Mouse (Mus musculus): ENCODE data around the gene 1700019N19Rik. TPM values are rescaled to one million over a fixed set of nuclear protein-coding genes. Genes with fewer than 3 reads are reported as not detected.
A peak's percentile ranks its signal among the peaks of the same experiment; 100 is the strongest.

The 1700019N19Rik gene
- total RNA-seq (2014; rRNA removed) (not detected in 2 replicates), polyA plus RNA-seq (2015; fragmentation: Nextera tagmentation; extraction: Ambion mirVana) (not detected in 2 replicates)

DNA sequence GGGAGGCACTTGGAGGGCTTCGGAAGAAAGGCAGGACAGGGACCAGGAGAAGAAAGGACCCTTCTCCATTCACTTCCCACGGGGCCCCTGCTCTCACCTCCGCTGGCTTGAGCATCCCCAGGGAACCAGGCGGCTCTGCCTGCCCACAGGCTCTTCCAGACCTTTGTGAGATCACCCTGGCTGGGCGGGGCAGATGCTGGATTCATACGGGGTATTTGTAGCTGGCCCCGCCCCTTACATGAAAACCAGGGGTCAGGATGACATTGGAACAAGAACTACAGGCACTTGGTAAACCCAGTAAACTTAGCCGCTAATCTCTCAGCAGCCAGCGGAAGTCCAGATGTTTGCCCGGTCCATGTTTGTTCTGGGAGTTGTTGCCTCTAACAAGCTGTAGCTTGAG lies at the start of gene 1700019N19Rik:
Gene 1700019N19Rik (minus strand): TSS at position 178 of the 400 bp plus-strand sequence.
- DNase-seq, result no peak
- Histone ChIP-seq H3K27me3 (ENCODE audit: insufficient read depth, low read length) (no peaks in the 10 kb centered on the region), H3K4me3 (ENCODE audit: low read depth, low read length) (no peak within 1 kb of the TSS), H3K9ac (no peak within 1 kb of the TSS), H3K4me1 (ENCODE audit: insufficient read depth) (0 out of 2 replicates have a peak, but pooled peaks cover 1% of the 10 kb centered on the region), H3K27ac (ENCODE audit: low read depth, low read length) (no peak within 1 kb of the TSS), H3K36me3 (ENCODE audit: insufficient read depth) (peaks cover 8% of the 10 kb centered on the region), H3K9me3 (ENCODE audit: low read length) (no peaks in the 10 kb centered on the region), H3K4me2 (ENCODE audit: low read depth) (no peak within 1 kb of the TSS)
- no peak for TF ChIP-seq CTCF (IDR thresholded peaks at IDR 0.05; ENCODE audit: low read depth)
- ATAC-seq, result no peak
- 46% methylated on average over 10 of the region's 10 CpGs for whole genome bisulfite sequencing

DNA sequence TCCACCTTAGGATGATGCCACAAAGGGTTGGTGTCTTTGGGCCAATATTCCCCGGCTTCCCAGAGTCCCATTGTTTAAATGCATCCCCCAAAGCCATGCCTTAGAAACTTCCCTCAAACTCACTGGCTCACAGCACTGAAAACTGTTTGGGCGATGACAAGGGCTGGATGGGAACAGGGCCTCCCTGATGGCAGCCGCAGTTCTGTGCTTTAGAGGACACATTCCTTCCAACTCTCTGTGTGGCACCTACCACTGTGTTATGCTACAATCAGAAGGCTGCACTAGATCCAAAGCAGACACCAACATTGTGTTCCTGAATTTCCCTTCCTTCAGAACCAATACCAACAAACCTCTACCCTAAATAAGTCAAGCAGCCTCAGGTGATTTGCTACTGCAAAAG lies 49.3 kb upstream of the 1700019N19Rik start:
- H3K27me3 ChIP-seq (ENCODE audit: insufficient read depth, low read length), result no peaks in the 10 kb centered on the region
- peak; percentile 24; the same call in 1 of the 2 replicates for ATAC-seq
- TF ChIP-seq CTCF (IDR thresholded peaks at IDR 0.05; ENCODE audit: low read depth), result no peak
- H3K4me2 ChIP-seq (ENCODE audit: low read depth), result no peak overlapping the region
- peaks cover 15% of the 10 kb centered on the region; the same call in 1 of the 2 replicates for H3K4me1 ChIP-seq (ENCODE audit: insufficient read depth)
- no peak overlapping the region for H3K9ac ChIP-seq
- peaks cover 3% of the 10 kb centered on the region for H3K36me3 ChIP-seq (ENCODE audit: insufficient read depth)
- H3K9me3 ChIP-seq (ENCODE audit: low read length), result no peaks in the 10 kb centered on the region
- DNase-seq, result no peak
- H3K27ac ChIP-seq (ENCODE audit: low read depth, low read length), result no peak overlapping the region
- H3K4me3 ChIP-seq (ENCODE audit: low read depth, low read length), result no peak overlapping the region
- WGBS, result 61% methylated on average over 3 of the region's 3 CpGs

DNA sequence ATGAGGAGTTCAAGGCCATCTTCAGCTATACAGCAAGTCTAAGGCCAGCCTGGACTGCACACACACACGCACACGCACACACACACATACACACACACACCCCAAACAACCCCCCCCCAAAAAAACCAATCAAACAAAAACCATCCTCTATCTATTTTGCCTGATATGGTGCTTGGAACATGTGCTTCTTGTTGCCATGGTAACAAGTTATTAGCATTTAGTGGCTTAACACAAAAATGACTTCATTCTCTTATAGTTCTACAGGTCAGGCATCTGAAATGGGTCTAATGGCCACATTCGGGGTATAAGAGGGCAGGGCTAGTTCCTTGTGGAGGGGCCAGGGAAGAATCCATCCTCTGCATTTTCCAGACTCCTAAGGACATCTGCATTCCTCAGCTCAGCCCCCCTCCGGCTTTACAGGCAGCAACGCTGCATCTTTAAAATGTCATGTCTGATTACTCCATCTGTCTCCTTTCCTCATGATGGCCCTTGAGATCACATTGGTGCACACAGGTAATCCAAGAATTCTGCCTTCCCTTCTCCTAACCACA lies 46.5 kb upstream of the 1700019N19Rik start:
- Histone ChIP-seq H3K36me3 (ENCODE audit: insufficient read depth) (peaks cover 3% of the 10 kb centered on the region), H3K4me2 (ENCODE audit: low read depth) (no peak overlapping the region), H3K27me3 (ENCODE audit: insufficient read depth, low read length) (no peaks in the 10 kb centered on the region), H3K9me3 (ENCODE audit: low read length) (no peaks in the 10 kb centered on the region), H3K27ac (ENCODE audit: low read depth, low read length) (peak overlapping the region; percentile 58), H3K4me3 (ENCODE audit: low read depth, low read length) (no peak overlapping the region), H3K4me1 (ENCODE audit: insufficient read depth) (peaks cover 15% of the 10 kb centered on the region; the same call in 1 of the 2 replicates), H3K9ac (no peak overlapping the region)
- DNase-seq (peak; percentile 62), ATAC-seq (peak; percentile 32; the same call in 1 of the 2 replicates)
- WGBS, result 65% methylated on average over 5 of the region's 5 CpGs
- no peak for TF ChIP-seq CTCF (IDR thresholded peaks at IDR 0.05; ENCODE audit: low read depth)

DNA sequence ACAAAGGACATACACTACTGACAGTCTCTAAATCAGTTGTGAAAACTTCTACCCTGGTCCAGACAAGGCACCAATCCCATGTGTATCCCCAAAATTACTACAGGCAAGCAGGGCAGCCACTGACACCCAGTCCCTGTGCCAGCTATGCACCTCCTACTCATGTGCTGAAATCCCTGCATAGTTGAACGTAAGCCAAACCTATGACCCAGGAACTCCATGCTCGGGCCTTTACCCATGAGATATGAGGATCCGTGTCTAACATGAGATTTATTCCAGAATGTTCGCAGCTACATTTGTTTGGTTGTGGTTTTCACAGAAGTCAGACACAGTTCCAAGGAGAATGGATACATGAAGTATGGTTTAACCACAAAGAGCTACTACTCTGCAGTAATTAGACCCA lies 45.5 kb upstream of the 1700019N19Rik start:
- 82% methylated on average over 4 of the region's 4 CpGs for WGBS
- no peak overlapping the region for H3K27ac ChIP-seq (ENCODE audit: low read depth, low read length)
- H3K4me2 ChIP-seq (ENCODE audit: low read depth), result no peak overlapping the region
- no peak for TF ChIP-seq CTCF (IDR thresholded peaks at IDR 0.05; ENCODE audit: low read depth)
- ATAC-seq, result no peak
- H3K27me3 ChIP-seq (ENCODE audit: insufficient read depth, low read length), result no peaks in the 10 kb centered on the region
- H3K9ac ChIP-seq, result no peak overlapping the region
- DNase-seq, result no peak
- H3K36me3 ChIP-seq (ENCODE audit: insufficient read depth), result no peaks in the 10 kb centered on the region
- no peak overlapping the region for H3K4me3 ChIP-seq (ENCODE audit: low read depth, low read length)
- H3K9me3 ChIP-seq (ENCODE audit: low read length), result no peaks in the 10 kb centered on the region
- peaks cover 15% of the 10 kb centered on the region; the same call in 1 of the 2 replicates for H3K4me1 ChIP-seq (ENCODE audit: insufficient read depth)

DNA sequence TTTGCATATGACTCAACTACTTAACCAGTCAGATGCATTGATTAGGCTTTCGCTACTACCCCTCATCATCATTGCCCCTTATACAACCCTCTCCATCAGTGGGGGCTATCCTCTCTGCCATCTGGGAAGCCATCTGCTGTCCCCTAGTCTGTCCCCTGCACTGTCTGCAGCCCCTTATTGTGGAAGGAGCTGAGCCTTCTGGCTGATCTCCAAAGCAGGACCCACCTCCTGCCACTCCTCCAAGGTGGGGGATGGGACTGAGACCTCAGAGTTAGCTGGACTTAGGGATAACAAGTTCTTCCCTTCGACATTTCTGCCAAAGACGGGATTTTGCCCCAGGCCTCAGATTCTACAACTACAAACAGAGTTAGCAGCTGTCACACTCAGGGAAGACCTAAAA lies 45.1 kb upstream of the 1700019N19Rik start:
- DNase-seq, result no peak
- H3K27me3 ChIP-seq (ENCODE audit: insufficient read depth, low read length), result no peaks in the 10 kb centered on the region
- H3K4me2 ChIP-seq (ENCODE audit: low read depth), result no peak overlapping the region
- 52% methylated on average over 3 of the region's 3 CpGs for WGBS
- no peak overlapping the region for H3K27ac ChIP-seq (ENCODE audit: low read depth, low read length)
- no peak for TF ChIP-seq CTCF (IDR thresholded peaks at IDR 0.05; ENCODE audit: low read depth)
- no peaks in the 10 kb centered on the region for H3K36me3 ChIP-seq (ENCODE audit: insufficient read depth)
- no peak for ATAC-seq
- H3K9ac ChIP-seq, result no peak overlapping the region
- H3K4me3 ChIP-seq (ENCODE audit: low read depth, low read length), result no peak overlapping the region
- peaks cover 15% of the 10 kb centered on the region; the same call in 1 of the 2 replicates for H3K4me1 ChIP-seq (ENCODE audit: insufficient read depth)
- no peaks in the 10 kb centered on the region for H3K9me3 ChIP-seq (ENCODE audit: low read length)

DNA sequence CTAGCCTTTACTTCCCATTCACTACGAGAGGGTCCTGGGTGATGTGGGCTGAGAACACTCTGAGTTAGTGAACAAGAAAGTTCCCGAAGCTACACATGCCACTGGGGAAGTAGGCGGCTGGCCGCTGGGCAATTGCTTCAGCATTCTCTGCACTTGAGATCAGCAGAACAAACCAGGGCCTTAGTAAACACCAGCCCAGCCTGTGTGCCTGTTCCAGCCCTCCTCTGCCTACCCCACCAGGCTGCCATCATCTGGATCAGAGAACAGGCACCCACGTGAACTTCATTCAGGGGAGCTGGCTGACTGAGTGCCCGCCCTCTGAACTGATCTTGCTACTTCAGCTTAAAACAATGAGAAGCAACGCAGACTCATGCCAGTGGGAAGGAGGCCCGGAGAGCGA lies 44.4 kb upstream of the 1700019N19Rik start:
- no peak for DNase-seq
- TF ChIP-seq CTCF (IDR thresholded peaks at IDR 0.05; ENCODE audit: low read depth), result no peak
- Histone ChIP-seq H3K27me3 (ENCODE audit: insufficient read depth, low read length) (no peaks in the 10 kb centered on the region), H3K36me3 (ENCODE audit: insufficient read depth) (no peaks in the 10 kb centered on the region), H3K9ac (no peak overlapping the region), H3K4me1 (ENCODE audit: insufficient read depth) (peaks cover 15% of the 10 kb centered on the region; the same call in 1 of the 2 replicates), H3K27ac (ENCODE audit: low read depth, low read length) (no peak overlapping the region), H3K9me3 (ENCODE audit: low read length) (no peaks in the 10 kb centered on the region), H3K4me2 (ENCODE audit: low read depth) (no peak overlapping the region), H3K4me3 (ENCODE audit: low read depth, low read length) (no peak overlapping the region)
- no peak for ATAC-seq
- 64% methylated on average over 9 of the region's 9 CpGs for WGBS

DNA sequence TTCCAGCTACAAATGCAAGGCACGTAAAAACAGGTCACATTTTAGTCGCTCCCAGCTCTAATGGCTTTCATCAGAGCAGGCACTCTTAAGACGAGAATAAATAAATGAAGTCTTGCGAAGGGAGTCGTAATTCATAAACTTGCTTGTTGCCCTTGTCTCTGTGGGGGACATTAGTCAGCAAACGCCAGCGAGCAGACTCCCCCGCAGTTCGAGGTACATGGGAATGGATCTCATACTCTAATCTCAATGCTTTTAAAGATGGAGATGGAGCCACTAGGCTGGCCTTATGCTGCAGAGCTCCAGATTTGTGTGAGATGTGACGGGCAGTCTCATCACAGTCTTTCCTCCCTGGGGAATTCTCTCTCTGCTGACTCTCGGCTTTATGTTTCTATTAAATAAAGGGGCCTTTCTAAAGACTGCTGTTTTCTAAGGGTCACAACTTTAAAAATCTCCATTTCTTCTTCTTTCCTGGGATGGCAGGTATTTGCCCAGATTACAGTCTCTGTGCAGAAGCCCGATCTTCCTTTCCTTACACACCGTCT lies 39.4 kb upstream of the 1700019N19Rik start:
- TF ChIP-seq CTCF (IDR thresholded peaks at IDR 0.05; ENCODE audit: low read depth), result no peak

More for the DNA sequence above, 39.4 kb upstream of the 1700019N19Rik start:
- WGBS, result 71% methylated on average over 13 of the region's 13 CpGs
- peaks cover 19% of the 10 kb centered on the region for H3K4me1 ChIP-seq (ENCODE audit: insufficient read depth)
- ATAC-seq (no peak), DNase-seq (no peak)
- no peaks in the 10 kb centered on the region for H3K9me3 ChIP-seq (ENCODE audit: low read length)
- H3K4me2 ChIP-seq (ENCODE audit: low read depth), result no peak overlapping the region
- H3K36me3 ChIP-seq (ENCODE audit: insufficient read depth), result no peaks in the 10 kb centered on the region
- no peak overlapping the region for H3K27ac ChIP-seq (ENCODE audit: low read depth, low read length)
- no peak overlapping the region for H3K9ac ChIP-seq
- H3K27me3 ChIP-seq (ENCODE audit: insufficient read depth, low read length), result no peaks in the 10 kb centered on the region
- no peak overlapping the region for H3K4me3 ChIP-seq (ENCODE audit: low read depth, low read length)

All from forebrain, postnatal 0 days (tissue).